Mouse (Mus musculus) MEL (cell line): Measurements from ENCODE around the gene Cyp4f40. TPM values are rescaled to one million over a fixed set of nuclear protein-coding genes. Genes with fewer than 3 reads are reported as not detected.
"Not testable (repeated sequence)": the region's sequence is repeated elsewhere in the genome, so short reads cannot be mapped to it uniquely, and the experiment has no call there.

Source experiments
- DNase-seq: peaks from one replicate; pipeline ENCODE4 v3.0.0; 2011; ENCODE audit warnings: low read depth, low spot score
- H3K27ac ChIP-seq: 2 replicates; pipeline ENCODE4 v1.5.1; 2012; ENCODE audit warnings: low read depth, mild to moderate bottlenecking, control low read depth, low read length, moderate library complexity; ENCODE audit not compliant: control insufficient read depth
- H3K27me3 ChIP-seq, 2 experiments: fragments of 150-350 bp in 1 of 2; sonication (generic) in 1 of 2; 2 replicates each; pipeline ENCODE4 v1.6.1; 2012; ENCODE audit warnings: low read length in 2 of 2, mild to moderate bottlenecking in 2 of 2, improper control_type of control experiment in 1 of 2, moderate library complexity in 1 of 2; ENCODE audit not compliant: insufficient read depth in 2 of 2, control insufficient read depth in 1 of 2
- H3K36me3 ChIP-seq, 2 experiments: 2 replicates each; pipeline ENCODE4 v1.6.1; 2012 to 2014; ENCODE audit warnings: low read length in 2 of 2, improper control_type of control experiment in 1 of 2, inconsistent platforms in 1 of 2, mild to moderate bottlenecking in 1 of 2; ENCODE audit not compliant: insufficient read depth in 2 of 2, control insufficient read depth in 1 of 2
- H3K4me1 ChIP-seq, 2 experiments: fragments of 150-350 bp in 1 of 2; sonication (generic) in 1 of 2; 2 replicates each; pipeline ENCODE4 v1.6.1; 2012; ENCODE audit warnings: low read length in 2 of 2, improper control_type of control experiment in 1 of 2, mild to moderate bottlenecking in 1 of 2; ENCODE audit not compliant: insufficient read depth in 2 of 2, control insufficient read depth in 1 of 2
- H3K4me3 ChIP-seq, 2 experiments: fragments of 150-350 bp in 1 of 2; sonication (generic) in 1 of 2; 2 replicates each; pipeline ENCODE4 v1.5.1; 2012; ENCODE audit warnings: low read depth in 2 of 2, low read length in 2 of 2, mild to moderate bottlenecking in 2 of 2, moderate library complexity in 2 of 2, control low read depth in 1 of 2, improper control_type of control experiment in 1 of 2; ENCODE audit not compliant: control insufficient read depth in 1 of 2, insufficient read depth in 1 of 2
- H3K79me2 ChIP-seq: 2 replicates; pipeline ENCODE4 v1.6.1; 2012; ENCODE audit warnings: mild to moderate bottlenecking, low read length, moderate library complexity; ENCODE audit not compliant: control insufficient read depth, poor library complexity, insufficient read depth
- H3K9ac ChIP-seq: 2 replicates; pipeline ENCODE4 v1.6.1; 2012; ENCODE audit warnings: low read depth, mild to moderate bottlenecking, control low read depth, low read length, moderate library complexity; ENCODE audit not compliant: control insufficient read depth, poor library complexity, severe bottlenecking
- H3K9me3 ChIP-seq: fragments of 150-350 bp; sonication (generic); replicated peaks from 2 replicates; pipeline ENCODE4 v1.6.1; 2012; ENCODE audit warnings: mild to moderate bottlenecking, low read length, improper control_type of control experiment, moderate library complexity; ENCODE audit not compliant: insufficient read depth
- BHLHE40 ChIP-seq: IDR thresholded peaks from 2 replicates; pipeline ENCODE4 v1.6.1; 2012; ENCODE audit warnings: low read depth, mild to moderate bottlenecking, inconsistent platforms, low read length, improper control_type of control experiment, borderline replicate concordance
- E2F4 ChIP-seq: IDR thresholded peaks from 2 replicates; pipeline ENCODE4 v1.6.1; 2011; ENCODE audit warnings: low read depth, low read length, improper control_type of control experiment, borderline replicate concordance
- ELF1 ChIP-seq: IDR thresholded peaks from 2 replicates; pipeline ENCODE4 v1.6.1; 2014; ENCODE audit warnings: low read depth, mild to moderate bottlenecking, inconsistent platforms, low read length, improper control_type of control experiment, moderate library complexity
- HCFC1 ChIP-seq: IDR thresholded peaks from 2 replicates; pipeline ENCODE4 v1.6.1; 2012; ENCODE audit warnings: low read depth, mild to moderate bottlenecking, inconsistent platforms, low read length, improper control_type of control experiment, moderate library complexity
- JUND ChIP-seq: IDR thresholded peaks from 2 replicates; pipeline ENCODE4 v1.6.1; 2011; ENCODE audit warnings: low read depth, mild to moderate bottlenecking, improper control_type of control experiment, low read length
- KAT2A ChIP-seq: conservative IDR thresholded peaks from 2 replicates; pipeline ENCODE4 v1.6.1; 2012; ENCODE audit warnings: low read depth, low read length, improper control_type of control experiment, inconsistent platforms
- MAFK ChIP-seq: IDR thresholded peaks from 2 replicates; pipeline ENCODE4 v1.6.1; 2011; ENCODE audit warnings: low read depth, mild to moderate bottlenecking, low read length, improper control_type of control experiment, borderline replicate concordance
- POLR2AphosphoS2 ChIP-seq: IDR thresholded peaks from 2 replicates; pipeline ENCODE4 v1.6.1; 2011; ENCODE audit warnings: low read length, improper control_type of control experiment
- POLR2AphosphoS5 ChIP-seq: IDR thresholded peaks from 2 replicates; pipeline ENCODE4 v1.6.1; 2012; ENCODE audit warnings: low read depth, borderline replicate concordance, mild to moderate bottlenecking, inconsistent platforms, low read length, moderate library complexity, mixed read lengths
- RCOR1 ChIP-seq: IDR thresholded peaks from 2 replicates; pipeline ENCODE4 v1.6.1; 2012; ENCODE audit warnings: low read depth, mild to moderate bottlenecking, inconsistent platforms, low read length, improper control_type of control experiment
- ZC3H11A ChIP-seq: IDR thresholded peaks from 2 replicates; pipeline ENCODE4 v1.6.1; 2012; ENCODE audit warnings: low read depth, mild to moderate bottlenecking, inconsistent platforms, low read length, improper control_type of control experiment
- polyA plus RNA-seq, 2 experiments: library from polyadenylated mRNA; stranded (reverse) in 1 of 2; unstranded in 1 of 2; fragments of >175 nt in 1 of 2; fragments of >200 nt in 1 of 2; gene quantifications; 2 replicates each; pipeline versions ENCODE4 v1.2.1 to v1.2.4; 2012; ENCODE audit warnings: low replicate concordance in 2 of 2, low read depth in 1 of 2; ENCODE audit not compliant: insufficient read length in 2 of 2, insufficient read depth in 1 of 2, missing spikeins in 1 of 2
- total RNA-seq: library from RNA; depleted of rRNA; stranded (reverse); fragments of 300-350 nt; gene quantifications from 2 replicates; pipeline ENCODE4 v1.2.3, GENCODE M21; 2012; rRNA removed

Cyp4f40 gene
- total RNA-seq (not detected in 2 replicates), polyA plus RNA-seq (not detected)

GRCm38 (mm10) chr17:32658712-32659111 is at the start of gene Cyp4f40:
TSS of gene Cyp4f40 (plus strand) at chr17:32658900.
- Histone ChIP-seq H3K27ac (no peak within 1 kb of the TSS), H3K27me3 (no peaks in the 10 kb centered on the region; a peak in 1 of 4 replicates), H3K79me2 (no peaks in the 10 kb centered on the region), H3K36me3 (no peaks in the 10 kb centered on the region), H3K4me1 (no peaks in the 10 kb centered on the region), H3K4me3 (no peak within 1 kb of the TSS), H3K9ac (no peak within 1 kb of the TSS), H3K9me3 (no peaks in the 10 kb centered on the region)
- no peak for TF ChIP-seq POLR2AphosphoS2
- TF ChIP-seq HCFC1: no peak
- no peak for TF ChIP-seq E2F4
- TF ChIP-seq ELF1: no peak
- no peak for TF ChIP-seq ZC3H11A
- no peak for DNase-seq

- H3K36me3 ChIP-seq, H3K4me1 ChIP-seq, H3K9ac ChIP-seq, H3K27ac ChIP-seq, H3K79me2 ChIP-seq, H3K4me3 ChIP-seq, H3K27me3 ChIP-seq, H3K9me3 ChIP-seq, DNase-seq: not testable (repeated sequence)
Measured at GRCm38 (mm10) chr17:32610231-32610630, 48.5 kb upstream of the Cyp4f40 start.

DNA sequence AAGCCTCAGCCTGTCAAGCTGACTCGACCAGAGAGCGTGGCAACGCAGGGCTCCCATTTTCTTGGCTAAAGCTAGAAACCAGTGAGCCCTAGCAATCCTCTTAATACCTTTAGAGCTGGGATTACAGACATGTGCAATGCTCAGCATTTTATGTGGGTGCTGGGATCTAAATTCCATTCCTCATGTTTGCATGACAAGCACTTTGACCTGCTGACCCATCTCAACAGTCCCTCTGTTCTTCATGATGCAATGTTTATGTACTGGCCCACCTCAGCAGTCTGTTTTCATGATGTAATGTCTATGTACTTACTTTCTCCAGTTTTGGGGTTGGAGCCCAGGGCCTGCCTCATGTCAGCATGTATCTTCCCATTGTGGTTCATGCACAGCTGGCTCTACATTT is 47.8 kb upstream of the Cyp4f40 start:
- Histone ChIP-seq H3K9me3 (no peaks in the 10 kb centered on the region), H3K27me3 (peaks cover 0 to 2% of the 10 kb centered on the region in 2 experiments; a peak in 2 of 4 replicates), H3K9ac (no peak overlapping the region), H3K4me3 (no peak overlapping the region), H3K36me3 (no peaks in the 10 kb centered on the region), H3K4me1 (no peaks in the 10 kb centered on the region), H3K79me2 (no peaks in the 10 kb centered on the region), H3K27ac (no peak overlapping the region)
- TF ChIP-seq BHLHE40 (no peak), RCOR1 (no peak), MAFK (no peak), KAT2A (no peak), JUND (no peak), POLR2AphosphoS5 (no peak)
- no peak for DNase-seq
